Mouse (Mus musculus) retina, postnatal 7 days (tissue): ENCODE data around the gene Shisa4.
"Not testable (repeated sequence)": the region's sequence is repeated elsewhere in the genome, so short reads cannot be mapped to it uniquely, and the experiment has no call there.

Experiments
- DNase-seq: peaks from one replicate; pipeline ENCODE4 v3.0.0-alpha.2; 2012; ENCODE audit warnings: low read depth, low spot score

Shisa4 gene

GRCm38 (mm10) chr1:135374868-135375581, at the start of gene Shisa4:
TSS of gene Shisa4 (minus strand) at chr1:135375237.
- DNase-seq: peak; percentile 44

DNA sequence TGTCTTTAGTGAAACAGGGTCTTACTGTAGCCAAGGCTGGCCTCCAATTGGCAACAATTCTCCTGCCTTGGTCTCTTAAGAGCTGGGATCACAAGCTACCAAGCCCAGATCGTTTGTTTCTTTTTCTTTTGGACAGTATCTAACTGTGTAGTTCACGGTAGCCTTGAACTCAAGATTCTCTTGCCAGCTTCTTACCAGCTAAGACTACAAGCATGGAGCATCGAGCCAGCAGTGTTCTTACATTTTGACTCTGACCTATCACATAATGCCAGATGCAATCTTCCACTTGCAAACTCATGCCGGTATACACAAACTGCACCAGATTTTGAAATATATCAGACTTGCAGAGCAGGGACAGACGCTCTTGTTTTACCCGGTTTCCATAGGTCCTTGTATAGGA, 47.7 kb upstream of the Shisa4 start:
- no peak for DNase-seq

GRCm38 (mm10) chr1:135413996-135414395, 39.0 kb upstream of the Shisa4 start:
- DNase-seq: no peak

GRCm38 (mm10) chr1:135412130-135412529, 37.1 kb upstream of the Shisa4 start:
- DNase-seq: no peak

GRCm38 (mm10) chr1:135410967-135411366, 35.9 kb upstream of the Shisa4 start:
- no peak for DNase-seq

DNA sequence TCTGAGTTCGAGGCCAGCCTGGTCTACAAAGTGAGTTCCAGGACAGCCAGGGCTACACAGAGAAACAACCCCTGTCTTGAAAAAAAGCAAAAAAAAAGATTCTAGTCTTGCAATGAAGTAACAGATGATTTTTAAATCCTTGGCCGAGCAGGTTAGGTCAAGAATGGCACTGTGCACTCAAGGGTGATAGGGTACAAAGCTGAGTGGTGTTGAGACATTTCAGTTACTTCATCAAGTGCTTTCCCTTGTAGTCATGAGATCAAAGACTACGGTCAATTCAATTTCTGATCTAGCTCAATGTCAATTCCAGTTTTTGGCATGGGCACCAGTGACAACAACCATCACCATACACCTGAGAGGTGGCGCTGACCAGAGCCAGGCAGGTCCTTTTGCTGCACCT, 33.9 kb upstream of the Shisa4 start:
- no peak for DNase-seq

GRCm38 (mm10) chr1:135405356-135405755, 30.3 kb upstream of the Shisa4 start:
- DNase-seq: no peak

DNA sequence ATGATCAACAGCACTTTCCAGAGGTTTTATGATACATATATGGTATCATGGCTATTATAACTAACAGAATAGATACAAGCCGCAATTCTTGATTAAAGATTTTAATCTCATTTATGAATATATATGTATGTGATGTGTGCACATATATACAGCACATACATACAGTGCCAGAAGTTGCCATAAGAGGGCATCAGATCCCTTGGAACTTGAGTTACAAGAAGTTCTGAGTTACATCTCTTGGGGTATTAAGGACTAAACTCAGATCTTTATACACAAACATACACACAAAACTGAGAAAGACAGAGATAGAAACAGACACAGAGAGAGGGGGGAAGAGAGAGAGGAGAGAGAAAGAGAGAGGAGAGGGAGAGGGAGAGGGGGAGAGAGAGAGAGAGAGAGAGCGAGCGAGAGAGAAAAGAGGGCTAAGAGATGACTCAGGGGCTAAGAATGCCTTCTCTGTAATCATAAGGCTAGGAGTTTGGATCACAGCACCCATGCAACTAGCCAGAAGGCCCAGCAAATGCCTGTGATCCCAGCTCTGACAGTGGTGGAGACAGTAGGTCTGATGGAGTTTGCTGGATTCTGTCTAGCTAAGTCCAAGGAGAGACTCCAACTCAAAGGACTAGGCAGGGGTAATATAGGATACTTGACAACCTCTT, 26.5 kb upstream of the Shisa4 start:
- no peak for DNase-seq

- no peak for DNase-seq
Measured at GRCm38 (mm10) chr1:135399466-135399865, 24.4 kb upstream of the Shisa4 start.

DNA sequence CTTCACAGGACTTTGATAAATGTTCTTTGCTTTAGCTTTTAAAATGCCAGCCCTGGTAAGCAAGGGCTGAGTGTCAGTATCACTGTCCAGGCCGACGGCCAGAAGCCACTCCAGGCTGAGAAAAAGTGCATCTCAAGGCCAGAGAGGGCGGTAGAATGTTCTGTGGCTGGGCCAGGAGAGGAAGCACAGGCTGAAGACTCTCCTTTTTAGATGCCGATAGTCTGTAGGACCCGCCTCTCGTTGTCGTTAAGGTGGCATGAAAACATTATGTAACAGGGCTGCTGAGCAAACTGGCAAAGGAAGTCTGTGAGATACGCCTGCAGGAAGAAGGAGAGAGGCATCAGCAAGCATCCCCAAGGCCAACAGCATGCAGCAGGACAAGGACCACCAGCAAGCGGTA, 10.1 kb upstream of the Shisa4 start:
- DNase-seq: no peak

DNA sequence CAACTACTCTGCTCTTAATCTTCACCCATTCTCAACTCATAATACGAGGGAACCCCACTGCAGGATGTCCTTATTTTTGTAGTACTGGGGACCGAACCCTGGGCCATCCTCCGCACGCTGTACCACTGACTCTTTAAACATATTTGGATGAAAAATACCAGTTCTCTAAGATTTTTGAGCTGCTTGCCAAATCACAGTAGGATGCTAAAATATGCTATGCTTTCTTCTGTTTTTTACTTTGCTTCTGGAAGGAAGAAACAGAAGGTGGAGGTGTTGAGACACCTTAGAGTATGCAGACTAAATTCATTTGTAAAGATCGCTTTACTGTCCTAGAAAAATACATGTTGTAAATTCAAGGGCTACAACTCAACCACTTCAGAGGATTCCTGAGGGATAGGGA, 9.1 kb upstream of the Shisa4 start:
- DNase-seq: no peak

DNA sequence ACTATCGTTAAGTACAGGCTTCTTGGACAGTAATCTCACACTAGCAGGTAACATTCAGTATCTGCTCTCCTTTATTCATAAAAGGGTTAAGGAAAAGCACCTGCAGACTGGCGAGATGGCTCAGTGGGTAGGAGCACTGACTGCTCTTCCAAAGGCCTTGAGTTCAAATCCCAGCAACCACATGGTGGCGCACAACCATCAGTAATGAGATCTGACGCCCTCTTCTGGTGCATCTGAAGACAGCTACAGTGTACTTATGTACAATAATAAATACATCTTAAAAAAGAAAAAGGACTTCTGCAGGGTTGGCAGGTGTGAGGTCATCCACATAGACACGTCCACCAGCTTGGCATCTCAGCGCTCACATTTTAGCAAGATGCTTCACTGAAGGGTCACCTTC, 6.5 kb upstream of the Shisa4 start:
- not testable (repeated sequence) for DNase-seq

DNA sequence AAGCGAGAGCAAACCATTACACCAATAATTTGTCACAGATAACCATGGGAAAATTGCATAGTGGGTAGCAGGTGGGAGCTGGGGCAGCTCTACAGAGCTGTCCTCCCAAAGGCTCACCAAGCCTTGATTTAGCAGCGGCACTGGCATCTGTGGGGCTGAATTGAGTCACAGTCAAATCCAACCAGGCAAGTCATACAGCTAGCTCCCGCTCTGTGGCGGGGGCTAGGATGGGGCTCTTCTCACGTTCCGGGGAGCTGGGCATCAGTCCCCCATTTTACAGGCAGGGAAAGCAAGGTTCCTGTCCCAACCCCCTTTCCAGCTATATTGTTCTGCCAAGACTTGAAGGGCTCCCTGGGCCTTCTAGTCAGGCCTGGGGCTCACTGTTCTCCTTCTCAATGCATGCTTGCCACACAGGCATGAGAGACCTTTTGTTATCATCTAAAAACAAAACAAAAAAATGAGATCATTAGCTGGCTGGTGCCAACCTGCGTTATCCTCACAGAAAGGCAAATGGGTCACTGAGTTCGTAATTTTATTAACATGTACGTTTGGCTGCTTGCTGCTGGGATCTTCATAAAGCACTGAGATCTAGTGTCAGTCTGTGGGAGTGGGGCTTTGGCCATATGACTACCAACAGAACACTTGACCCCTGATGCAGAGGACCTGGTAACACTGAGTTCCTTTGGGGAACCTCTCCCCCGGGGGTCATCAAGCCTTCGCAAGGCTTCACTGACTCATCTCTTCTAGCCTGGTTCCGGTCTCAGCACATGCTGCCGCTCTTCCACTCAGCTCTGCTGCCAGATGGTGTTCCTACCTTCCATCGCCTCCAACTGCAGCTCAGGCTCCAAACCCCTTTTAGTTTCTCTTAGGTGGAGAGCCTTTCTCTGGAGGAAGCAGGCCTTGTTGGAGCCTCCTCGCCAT, 5.3 kb upstream of the Shisa4 start:
- DNase-seq: no peak

- DNase-seq: no peak
Measured at GRCm38 (mm10) chr1:135379048-135379447, 4.0 kb upstream of the Shisa4 start.

- DNase-seq: no peak
Measured at GRCm38 (mm10) chr1:135378576-135378975, 3.5 kb upstream of the Shisa4 start.

DNA sequence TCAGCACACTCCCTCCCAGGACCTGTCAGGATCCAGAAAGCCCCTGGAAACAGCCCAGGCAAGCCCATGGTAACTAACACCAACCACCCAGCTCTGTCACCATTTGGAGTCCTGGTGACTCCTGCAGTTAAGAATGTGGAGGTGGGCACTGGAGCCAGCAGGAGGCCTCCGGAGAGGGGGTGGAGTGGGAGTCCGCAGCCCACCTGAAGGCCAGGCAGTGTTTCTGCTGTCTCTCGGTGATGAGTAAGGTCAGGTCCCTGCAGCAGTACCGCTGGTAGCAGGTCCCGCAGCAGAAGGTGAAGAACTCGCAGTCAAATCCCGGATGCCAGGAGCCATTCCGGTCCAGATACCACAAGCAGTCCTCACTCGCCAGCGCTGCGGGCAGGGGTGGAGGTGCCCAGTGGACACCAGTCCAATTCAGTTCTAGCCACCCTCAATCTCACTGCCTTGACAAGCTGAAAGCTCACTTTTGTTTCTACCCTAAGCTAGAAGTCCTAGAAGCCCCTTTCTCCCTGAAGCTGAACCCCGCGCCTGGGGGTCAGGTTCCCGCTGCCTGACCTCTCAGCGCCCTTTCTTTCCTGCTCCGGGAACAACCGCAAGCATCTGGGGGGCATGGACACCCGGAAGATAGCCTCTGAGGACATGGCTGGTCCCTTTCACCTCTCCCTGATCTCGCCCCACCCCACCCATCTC, 716 bp downstream of the Shisa4 start:
- no peak for DNase-seq

- peak; percentile 46 for DNase-seq
Measured at GRCm38 (mm10) chr1:135373171-135373677, 1.8 kb downstream of the Shisa4 start.

GRCm38 (mm10) chr1:135369415-135369814, 5.6 kb downstream of the Shisa4 start:
- no peak for DNase-seq

- DNase-seq: no peak
Measured at GRCm38 (mm10) chr1:135368982-135369381, 6.1 kb downstream of the Shisa4 start.

DNA sequence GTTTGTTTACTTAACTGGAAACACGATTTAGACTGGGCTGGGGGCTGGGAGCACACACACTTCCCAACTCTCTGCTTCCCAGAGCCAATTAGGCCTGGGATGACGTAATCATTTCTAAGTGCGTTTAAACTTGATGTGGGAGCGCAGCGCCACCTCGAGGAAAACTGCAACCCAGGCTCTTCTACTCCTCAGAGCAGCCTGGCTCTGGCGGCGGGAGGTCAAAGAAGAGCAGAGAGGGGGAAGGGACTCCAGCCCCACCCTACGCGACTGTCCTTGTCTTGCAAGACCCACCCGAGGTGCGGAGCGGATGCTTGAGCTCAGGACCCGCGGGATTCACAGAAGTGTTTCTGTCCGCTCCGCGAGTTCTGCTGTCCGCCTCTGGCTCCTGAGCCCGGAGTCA, 6.8 kb downstream of the Shisa4 start:
- peak; percentile 86 for DNase-seq

DNA sequence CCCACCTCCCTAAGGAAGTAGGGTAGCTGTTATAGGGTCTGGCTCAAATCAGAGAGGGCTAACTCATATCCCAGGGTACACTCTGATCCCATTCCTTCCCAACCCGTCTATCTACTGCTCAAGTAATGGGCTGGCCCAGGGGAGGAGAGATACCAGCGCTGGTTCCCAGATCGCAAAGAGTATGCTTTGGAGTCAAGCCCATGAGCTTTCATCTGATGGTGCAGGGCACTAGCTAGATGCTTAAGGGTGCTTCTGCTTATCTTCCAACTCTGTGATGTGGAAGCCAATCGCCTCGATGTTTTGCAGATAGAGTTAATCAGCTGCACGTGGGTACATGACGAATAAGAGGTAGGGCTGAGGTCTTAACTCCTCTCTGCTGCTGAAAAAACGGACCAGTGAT, 7.4 kb downstream of the Shisa4 start:
- DNase-seq: no peak

DNA sequence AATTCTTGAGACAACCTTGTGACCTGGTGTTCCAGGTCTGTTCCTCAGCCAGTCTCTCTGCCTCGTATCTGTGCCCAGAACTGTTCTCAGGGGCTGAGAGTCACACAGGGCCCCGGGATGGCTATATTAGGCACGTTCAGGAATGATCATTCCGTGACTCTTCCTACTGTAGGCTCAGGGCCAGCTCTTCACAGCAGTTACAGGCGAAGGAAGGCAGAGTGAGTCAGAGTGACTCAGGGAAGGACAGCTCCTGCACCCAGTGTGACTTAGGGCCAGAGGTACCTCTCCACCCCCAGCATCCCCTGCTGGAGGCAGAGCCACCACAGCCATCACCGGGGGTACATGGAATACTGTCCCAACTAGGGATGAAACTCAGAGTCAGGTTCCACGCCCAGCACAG, 8.0 kb downstream of the Shisa4 start:
- no peak for DNase-seq
